Mouse (Mus musculus) thymus, adult 2 months (tissue): Measurements from ENCODE around the gene Tlk1. TPM values are rescaled to one million over a fixed set of nuclear protein-coding genes. Genes with fewer than 3 reads are reported as not detected.

Source experiments
- DNase-seq: peaks from one replicate; pipeline ENCODE4 v3.0.0; 2021
- H3K27ac ChIP-seq: fragments of 200-500 bp; 2 replicates; pipeline ENCODE4 v1.5.1; 2012; ENCODE audit warnings: low read length, control low read depth; ENCODE audit not compliant: control insufficient read depth, insufficient read depth
- H3K27me3 ChIP-seq: fragments of 200-500 bp; 2 replicates; pipeline ENCODE4 v1.6.1; 2012; ENCODE audit warnings: mild to moderate bottlenecking, low read length, moderate library complexity, mixed read lengths; ENCODE audit not compliant: control insufficient read depth, insufficient read depth
- H3K36me3 ChIP-seq: fragments of 200-500 bp; 2 replicates; pipeline ENCODE4 v1.6.1; 2012; ENCODE audit warnings: mild to moderate bottlenecking, low read length, moderate library complexity; ENCODE audit not compliant: control insufficient read depth, insufficient read depth
- H3K4me1 ChIP-seq: fragments of 200-500 bp; replicated peaks from 2 replicates; pipeline ENCODE4 v1.6.1; 2012; ENCODE audit warnings: low read length; ENCODE audit not compliant: control insufficient read depth, insufficient read depth
- H3K4me3 ChIP-seq: fragments of 200-500 bp; 2 replicates; pipeline ENCODE4 v1.5.1; 2012; ENCODE audit warnings: mild to moderate bottlenecking, low read length, control low read depth, moderate library complexity; ENCODE audit not compliant: control insufficient read depth, insufficient read depth
- CTCF ChIP-seq: fragments of 200-500 bp; IDR thresholded peaks from 2 replicates; pipeline ENCODE4 v1.5.1; 2012; ENCODE audit warnings: mild to moderate bottlenecking, control low read depth, low read length, moderate library complexity, borderline replicate concordance; ENCODE audit not compliant: control insufficient read depth, poor library complexity, insufficient read depth; ENCODE audit errors: extremely low read depth
- POLR2A ChIP-seq: fragments of 200-500 bp; IDR thresholded peaks from 2 replicates; pipeline ENCODE4 v1.6.1; 2012; ENCODE audit warnings: mild to moderate bottlenecking, low read length, control low read depth, moderate library complexity; ENCODE audit not compliant: control insufficient read depth, poor library complexity, insufficient read depth; ENCODE audit errors: extremely low read depth
- WGBS: fragments of 180-500 bp; shearing (Covaris S2); methylation state at CpG from one replicate; pipeline ENCODE4 v1.1.7; 2018; 5-methylcytosine and 5-hydroxymethylcytosine counted together
- polyA plus RNA-seq: library from polyadenylated mRNA; depleted of rRNA; stranded (reverse); fragments of >200 nt; gene quantifications from 2 replicates; pipeline ENCODE4 v1.2.3, GENCODE M21; 2012; rRNA removed

Tlk1 gene
- 24.6 and 25.4 TPM in 2 replicates for polyA plus RNA-seq

GRCm38 (mm10) chr2:70825371-70826051 is at the start of gene Tlk1:
Gene Tlk1, minus strand, starts transcription at chr2:70825728.
- WGBS: 2% methylated on average over 106 of the region's 118 CpGs
- H3K27ac ChIP-seq: peak within 1 kb of the TSS; percentile 81
- DNase-seq: peak; percentile 79
- peak within 1 kb of the TSS; percentile 86 for H3K4me3 ChIP-seq
- H3K36me3 ChIP-seq: no peaks in the 10 kb centered on the region
- H3K27me3 ChIP-seq: no peaks in the 10 kb centered on the region
- peaks cover 19% of the 10 kb centered on the region for H3K4me1 ChIP-seq
- peak; percentile 63 for TF ChIP-seq POLR2A
- no peak for TF ChIP-seq CTCF

- H3K27me3 ChIP-seq: no peaks in the 10 kb centered on the region
- no peak overlapping the region for H3K27ac ChIP-seq
- TF ChIP-seq POLR2A (no peak), CTCF (no peak)
- no peaks in the 10 kb centered on the region for H3K36me3 ChIP-seq
- H3K4me1 ChIP-seq: peaks cover 26% of the 10 kb centered on the region
- WGBS: 31% methylated on average over 4 of the region's 4 CpGs
- H3K4me3 ChIP-seq: no peak overlapping the region
- DNase-seq: no peak
These were observed 49.6 kb upstream of the Tlk1 start for GRCm38 (mm10) chr2:70875129-70875528.

GRCm38 (mm10) chr2:70873168-70873567 is 47.6 kb upstream of the Tlk1 start:
- DNase-seq: no peak
- 97% methylated on average over 5 of the region's 5 CpGs for WGBS
- H3K4me3 ChIP-seq: no peak overlapping the region
- no peaks in the 10 kb centered on the region for H3K36me3 ChIP-seq
- peaks cover 26% of the 10 kb centered on the region for H3K4me1 ChIP-seq
- no peak for TF ChIP-seq POLR2A
- no peak for TF ChIP-seq CTCF
- no peak overlapping the region for H3K27ac ChIP-seq
- no peaks in the 10 kb centered on the region for H3K27me3 ChIP-seq

- 77% methylated on average over 8 of the region's 8 CpGs for WGBS
- Histone ChIP-seq H3K27ac (no peak overlapping the region), H3K4me3 (no peak overlapping the region), H3K4me1 (peaks cover 20% of the 10 kb centered on the region), H3K36me3 (no peaks in the 10 kb centered on the region), H3K27me3 (no peaks in the 10 kb centered on the region; the same call in 1 of the 2 replicates)
- DNase-seq: no peak
- TF ChIP-seq POLR2A (no peak), CTCF (no peak)
These were observed 46.0 kb upstream of the Tlk1 start for GRCm38 (mm10) chr2:70871466-70872022.

DNA sequence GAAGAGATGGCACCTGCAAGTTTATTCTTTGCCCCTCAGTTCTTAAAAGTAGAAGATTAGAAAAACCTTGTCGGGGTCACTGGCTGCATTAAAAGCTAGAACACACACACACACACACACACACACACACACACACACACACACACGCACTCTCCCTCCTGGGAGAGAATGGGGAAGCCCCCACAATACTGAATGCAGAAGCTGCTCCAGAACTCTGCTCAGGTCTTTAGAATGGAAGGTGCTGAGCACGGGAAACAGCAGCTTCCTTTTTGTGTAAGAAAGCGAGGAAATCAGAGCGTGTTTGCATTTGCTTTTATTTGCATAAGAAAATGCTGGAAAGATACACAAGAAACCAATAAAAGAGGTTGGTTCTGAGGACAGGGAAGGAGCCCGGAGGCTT is 45.3 kb upstream of the Tlk1 start:
- WGBS: 30% methylated on average over 6 of the region's 6 CpGs
- TF ChIP-seq POLR2A: no peak
- TF ChIP-seq CTCF: no peak
- Histone ChIP-seq H3K27ac (no peak overlapping the region), H3K27me3 (no peaks in the 10 kb centered on the region; the same call in 1 of the 2 replicates), H3K36me3 (no peaks in the 10 kb centered on the region), H3K4me1 (peaks cover 18% of the 10 kb centered on the region), H3K4me3 (no peak overlapping the region)
- no peak for DNase-seq

GRCm38 (mm10) chr2:70869116-70869515 is 43.6 kb upstream of the Tlk1 start:
- 94% methylated on average over 3 of the region's 3 CpGs for WGBS
- no peaks in the 10 kb centered on the region; the same call in 1 of the 2 replicates for H3K27me3 ChIP-seq
- H3K4me3 ChIP-seq: no peak overlapping the region
- DNase-seq: no peak
- TF ChIP-seq CTCF: no peak
- TF ChIP-seq POLR2A: no peak
- peaks cover 11% of the 10 kb centered on the region for H3K4me1 ChIP-seq
- H3K27ac ChIP-seq: no peak overlapping the region
- no peaks in the 10 kb centered on the region for H3K36me3 ChIP-seq
